Mouse (Mus musculus): ENCODE measurements around the gene Unc5a. TPM values are rescaled to one million over a fixed set of nuclear protein-coding genes. Genes with fewer than 3 reads are reported as not detected.

The Unc5a gene
- 1 to 10 TPM; 3.7 to 4.8 TPM for total RNA-seq (2021)
- long read RNA-seq, experiment 1, transcript Unc5a-202 (15 exons, 3,827 nt): major isoform, 5 of 15 reads
- long read RNA-seq, experiment 1, partial matches to known transcripts: 7 of 15 reads
- long read RNA-seq, experiment 1, other reads (novel, unspliced or antisense): 2 of 15 reads
- long read RNA-seq, experiment 2, transcript Unc5a-202 (15 exons, 3,827 nt): major isoform, 7 of 16 reads
- long read RNA-seq, experiment 2, partial matches to known transcripts: 6 of 16 reads
- long read RNA-seq, experiment 2, other reads (novel, unspliced or antisense): 2 of 16 reads

GRCm38 (mm10) chr13:54948531-54949493 lies at the start of gene Unc5a:
Gene Unc5a (plus strand): TSS chr13:54949411.
- DNase-seq: peak; percentile 64

GRCm38 (mm10) chr13:54912053-54912452 lies 37.2 kb upstream of the Unc5a start:
- no peak for DNase-seq

GRCm38 (mm10) chr13:54912894-54913621 lies 36.2 kb upstream of the Unc5a start:
- DNase-seq: no peak

- no peak for DNase-seq
These were observed 32.6 kb upstream of the Unc5a start for GRCm38 (mm10) chr13:54916644-54917043.

- DNase-seq: no peak
These were observed 30.3 kb upstream of the Unc5a start for GRCm38 (mm10) chr13:54918910-54919309.

GRCm38 (mm10) chr13:54919666-54920065 lies 29.5 kb upstream of the Unc5a start:
- DNase-seq: no peak

- DNase-seq: no peak
These were observed 27.5 kb upstream of the Unc5a start for GRCm38 (mm10) chr13:54921700-54922099.

- DNase-seq: no peak
These were observed 25.5 kb upstream of the Unc5a start for GRCm38 (mm10) chr13:54923705-54924104.

GRCm38 (mm10) chr13:54925466-54925865 lies 23.7 kb upstream of the Unc5a start:
- no peak for DNase-seq

- DNase-seq: peak; percentile 19
These were observed 22.6 kb upstream of the Unc5a start for GRCm38 (mm10) chr13:54926654-54927053.

GRCm38 (mm10) chr13:54930123-54930522 lies 19.1 kb upstream of the Unc5a start:
- DNase-seq: no peak

GRCm38 (mm10) chr13:54934873-54935272 lies 14.3 kb upstream of the Unc5a start:
- DNase-seq: no peak

GRCm38 (mm10) chr13:54936173-54936572 lies 13.0 kb upstream of the Unc5a start:
- DNase-seq: peak; percentile 39

- no peak for DNase-seq
These were observed 11.3 kb upstream of the Unc5a start for GRCm38 (mm10) chr13:54937885-54938284.

GRCm38 (mm10) chr13:54938493-54938892 lies 10.7 kb upstream of the Unc5a start:
- no peak for DNase-seq

- no peak for DNase-seq
These were observed 4.6 kb upstream of the Unc5a start for GRCm38 (mm10) chr13:54944411-54945157.

GRCm38 (mm10) chr13:54945332-54945731 lies 3.9 kb upstream of the Unc5a start:
- DNase-seq: peak; percentile 23

GRCm38 (mm10) chr13:54946406-54946805 lies 2.8 kb upstream of the Unc5a start:
- no peak for DNase-seq

- no peak for DNase-seq
These were observed 381 bp downstream of the Unc5a start for GRCm38 (mm10) chr13:54949592-54949991.

GRCm38 (mm10) chr13:54950131-54950530 lies 920 bp downstream of the Unc5a start:
- DNase-seq: no peak

GRCm38 (mm10) chr13:54951166-54951565 lies 2.0 kb downstream of the Unc5a start:
- no peak for DNase-seq

- no peak for DNase-seq
These were observed 5.5 kb downstream of the Unc5a start for GRCm38 (mm10) chr13:54954745-54955144.

All from gastrocnemius, postnatal 10 days (tissue).